Mouse (Mus musculus): Measurements from ENCODE around the gene Fignl2. TPM values are rescaled to one million over a fixed set of nuclear protein-coding genes. Genes with fewer than 3 reads are reported as not detected.

Fignl2 gene
- polyA plus RNA-seq, 1 experiment from 2014 or later, result 0.20 TPM

DNA sequence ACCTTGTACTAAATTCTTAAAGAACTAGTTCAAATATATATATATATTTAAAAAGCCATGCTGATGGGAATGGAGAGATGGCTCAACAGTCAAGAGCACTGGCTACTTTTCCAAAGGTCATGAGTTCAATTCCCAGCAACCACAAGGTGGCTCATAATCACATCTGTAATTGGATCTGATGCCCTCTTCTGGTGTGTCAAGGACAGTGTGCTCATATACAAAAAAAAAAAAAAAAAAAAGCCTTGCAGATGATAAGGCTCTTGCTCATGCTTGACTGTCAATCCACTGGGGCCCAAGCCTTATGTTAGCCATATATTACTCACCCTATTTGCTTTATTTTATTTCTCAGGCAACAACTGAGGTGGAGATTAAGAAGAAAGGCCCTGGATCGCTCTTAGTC lies 76.7 kb downstream of the Fignl2 start:
- Histone ChIP-seq H3K27me3 (replicated peaks) (no peaks in the 10 kb centered on the region), H3K4me1 (peaks cover 2% of the 10 kb centered on the region; the same call in 1 of the 2 replicates), H3K4me3 (replicated peaks) (no peak overlapping the region), H3K36me3 (peaks cover 10% of the 10 kb centered on the region), H3K9me3 (replicated peaks) (no peaks in the 10 kb centered on the region), H3K27ac (replicated peaks) (no peak overlapping the region), H3K4me2 (no peak overlapping the region), H3K9ac (replicated peaks) (no peak overlapping the region)
- ATAC-seq (ENCODE audit: low FRiP score), result no peak
- 93% methylated on average over 1 of the region's 1 CpGs for WGBS

Other genes with a start within 250 kb of the Fignl2 start
- gene Scn8a, start 208.7 kb downstream of the Fignl2 start, polyA plus RNA-seq (2015; fragmentation: Nextera tagmentation; extraction: Ambion mirVana), result 24.9 and 29.2 TPM in 2 replicates
- 0.14 TPM in 1 of 2 replicates, not detected in the other for gene Gm47841, start 31.2 kb downstream of the Fignl2 start, polyA plus RNA-seq (2015; fragmentation: Nextera tagmentation; extraction: Ambion mirVana)
- gene Ankrd33, start 37.2 kb upstream of the Fignl2 start, polyA plus RNA-seq (2015; fragmentation: Nextera tagmentation; extraction: Ambion mirVana), result not detected in 2 replicates
- 9.5 and 12.6 TPM in 2 replicates for gene Acvrl1, start 50.0 kb upstream of the Fignl2 start, polyA plus RNA-seq (2015; fragmentation: Nextera tagmentation; extraction: Ambion mirVana)
- 19.3 and 23.1 TPM in 2 replicates for gene Acvr1b, start 95.5 kb upstream of the Fignl2 start, polyA plus RNA-seq (2015; fragmentation: Nextera tagmentation; extraction: Ambion mirVana)
- gene Grasp, start 145.6 kb upstream of the Fignl2 start, polyA plus RNA-seq (2015; fragmentation: Nextera tagmentation; extraction: Ambion mirVana), result 2.2 and 2.5 TPM in 2 replicates
- gene Nr4a1, start 175.7 kb upstream of the Fignl2 start, polyA plus RNA-seq (2015; fragmentation: Nextera tagmentation; extraction: Ambion mirVana), result 7.9 and 10.6 TPM in 2 replicates
- gene Atg101, start 205.7 kb upstream of the Fignl2 start, polyA plus RNA-seq (2015; fragmentation: Nextera tagmentation; extraction: Ambion mirVana), result 77.2 TPM in 2 replicates
- 0.44 and 0.63 TPM in 2 replicates for gene 6030408B16Rik, start 214.6 kb upstream of the Fignl2 start, polyA plus RNA-seq (2015; fragmentation: Nextera tagmentation; extraction: Ambion mirVana)